Mouse (Mus musculus) MEL (cell line): ENCODE results near the gene Zmiz1.

Experiments used
- CHD1 ChIP-seq: IDR thresholded peaks from 2 replicates; pipeline ENCODE4 v1.6.1; 2012; ENCODE audit warnings: low read depth, mild to moderate bottlenecking, inconsistent platforms, low read length, improper control_type of control experiment
- CTCF ChIP-seq, 3 experiments: IDR thresholded peaks in 2 of 3; conservative IDR thresholded peaks in 1 of 3; 2 replicates each; pipeline ENCODE4 v1.5.1; 2011 to 2012; ENCODE audit warnings: low read length in 3 of 3, low read depth in 2 of 3, mild to moderate bottlenecking in 2 of 3, improper control_type of control experiment in 1 of 3, inconsistent platforms in 1 of 3, mixed read lengths in 1 of 3, moderate library complexity in 1 of 3; ENCODE audit not compliant: control insufficient read depth in 1 of 3, insufficient read depth in 1 of 3, poor library complexity in 1 of 3, severe bottlenecking in 1 of 3
- E2F4 ChIP-seq: IDR thresholded peaks from 2 replicates; pipeline ENCODE4 v1.6.1; 2011; ENCODE audit warnings: low read depth, low read length, improper control_type of control experiment, borderline replicate concordance
- EP300 ChIP-seq, 2 experiments: IDR thresholded peaks; 2 replicates each; pipeline ENCODE4 v1.6.1; 2011; ENCODE audit warnings: improper control_type of control experiment in 2 of 2, low read length in 2 of 2, low read depth in 1 of 2, mild to moderate bottlenecking in 1 of 2
- KAT2A ChIP-seq: conservative IDR thresholded peaks from 2 replicates; pipeline ENCODE4 v1.6.1; 2012; ENCODE audit warnings: low read depth, low read length, improper control_type of control experiment, inconsistent platforms
- MAX ChIP-seq: IDR thresholded peaks from 2 replicates; pipeline ENCODE4 v1.6.1; 2011; ENCODE audit warnings: low read length, improper control_type of control experiment
- POLR2A ChIP-seq, 2 experiments: IDR thresholded peaks; 2 replicates each; pipeline ENCODE4 v1.6.1; 2011 to 2012; ENCODE audit warnings: low read length in 2 of 2, mild to moderate bottlenecking in 2 of 2, control low read depth in 1 of 2, improper control_type of control experiment in 1 of 2, low read depth in 1 of 2, moderate library complexity in 1 of 2; ENCODE audit not compliant: control insufficient read depth in 1 of 2, insufficient read depth in 1 of 2, poor library complexity in 1 of 2
- POLR2AphosphoS5 ChIP-seq: IDR thresholded peaks from 2 replicates; pipeline ENCODE4 v1.6.1; 2012; ENCODE audit warnings: low read depth, borderline replicate concordance, mild to moderate bottlenecking, inconsistent platforms, low read length, moderate library complexity, mixed read lengths
- RCOR1 ChIP-seq: IDR thresholded peaks from 2 replicates; pipeline ENCODE4 v1.6.1; 2012; ENCODE audit warnings: low read depth, mild to moderate bottlenecking, inconsistent platforms, low read length, improper control_type of control experiment
- SIN3A ChIP-seq: IDR thresholded peaks from 2 replicates; pipeline ENCODE4 v1.6.1; 2012; ENCODE audit warnings: low read length, improper control_type of control experiment, inconsistent platforms
- USF2 ChIP-seq, 2 experiments: IDR thresholded peaks; 2 replicates each; pipeline ENCODE4 v1.6.1; 2011 to 2012; ENCODE audit warnings: improper control_type of control experiment in 2 of 2, low read length in 2 of 2, borderline replicate concordance in 1 of 2, inconsistent platforms in 1 of 2, low read depth in 1 of 2, mild to moderate bottlenecking in 1 of 2; ENCODE audit not compliant: insufficient read depth in 1 of 2
- ZC3H11A ChIP-seq: IDR thresholded peaks from 2 replicates; pipeline ENCODE4 v1.6.1; 2012; ENCODE audit warnings: low read depth, mild to moderate bottlenecking, inconsistent platforms, low read length, improper control_type of control experiment

GRCm38 (mm10) chr14:25591426-25591825, 132.4 kb downstream of the Zmiz1 start:
- no peak for TF ChIP-seq CTCF (IDR thresholded peaks at IDR 0.05 in 2 of 3, conservative IDR thresholded peaks at IDR 0.05 in 1 of 3; ENCODE audit: control insufficient read depth in 1 of 3, insufficient read depth in 1 of 3, low read depth in 2 of 3, low read length in 3 of 3, poor library complexity in 1 of 3, severe bottlenecking in 1 of 3)
- TF ChIP-seq EP300 (IDR thresholded peaks at IDR 0.05; ENCODE audit: low read depth in 1 of 2, low read length in 2 of 2), result no peak
- TF ChIP-seq ZC3H11A, result no peak
- TF ChIP-seq POLR2A (IDR thresholded peaks at IDR 0.05; ENCODE audit: control insufficient read depth in 1 of 2, insufficient read depth in 1 of 2, low read depth in 1 of 2, low read length in 2 of 2, poor library complexity in 1 of 2), result no peak
- TF ChIP-seq RCOR1, result no peak
- TF ChIP-seq MAX, result no peak
- no peak for TF ChIP-seq POLR2AphosphoS5
- no peak for TF ChIP-seq USF2 (IDR thresholded peaks at IDR 0.05; ENCODE audit: borderline replicate concordance in 1 of 2, insufficient read depth in 1 of 2, low read depth in 1 of 2, low read length in 2 of 2)
- TF ChIP-seq E2F4, result no peak
- TF ChIP-seq SIN3A, result no peak
- no peak for TF ChIP-seq CHD1
- TF ChIP-seq KAT2A, result no peak
